Mouse (Mus musculus) myocyte (in vitro differentiated cells): Measurements from ENCODE around the gene Cyp2b10. TPM values are rescaled to one million over a fixed set of nuclear protein-coding genes. Genes with fewer than 3 reads are reported as not detected.

Source experiments
- H3K27me3 ChIP-seq: one replicate; pipeline ENCODE4 v1.6.1; 2011; ENCODE audit not compliant: control insufficient read depth, insufficient read depth, insufficient read length
- H3K36me3 ChIP-seq: one replicate; pipeline ENCODE4 v1.6.1; 2011; ENCODE audit not compliant: control insufficient read depth, insufficient read depth
- H3K4me2 ChIP-seq: one replicate; pipeline ENCODE4 v1.6.1; 2011; ENCODE audit warnings: low read depth, control low read depth
- H3K4me3 ChIP-seq: one replicate; pipeline ENCODE4 v1.5.1; 2011; ENCODE audit warnings: mild to moderate bottlenecking, control low read depth, moderate library complexity
- H3K79me2 ChIP-seq: one replicate; pipeline ENCODE4 v1.6.1; 2011; ENCODE audit not compliant: control insufficient read depth, insufficient read depth
- H3ac ChIP-seq: one replicate; pipeline ENCODE4 v1.6.1; 2011; ENCODE audit not compliant: control insufficient read depth, insufficient read length
- CEBPB ChIP-seq: IDR thresholded peaks from 2 replicates; pipeline ENCODE4 v1.6.1; 2011; ENCODE audit warnings: mild to moderate bottlenecking, moderate library complexity; ENCODE audit not compliant: poor library complexity, insufficient read depth, severe bottlenecking
- E2F4 ChIP-seq: IDR thresholded peaks from one replicate; pipeline ENCODE4 v1.6.1; 2011; ENCODE audit warnings: mild to moderate bottlenecking, control low read depth, moderate library complexity; ENCODE audit not compliant: insufficient read depth
- MAX ChIP-seq: IDR thresholded peaks from one replicate; pipeline ENCODE4 v1.6.1; 2011; ENCODE audit warnings: low read depth, mild to moderate bottlenecking, control low read depth
- MYOD1 ChIP-seq, 3 experiments: IDR thresholded peaks; one replicate each; pipeline ENCODE4 v1.6.1; 2011; ENCODE audit warnings: control low read depth in 2 of 3, low read depth in 2 of 3, mild to moderate bottlenecking in 2 of 3, moderate library complexity in 1 of 3; ENCODE audit not compliant: insufficient read length in 2 of 3, control insufficient read depth in 1 of 3
- MYOG ChIP-seq, 3 experiments: IDR thresholded peaks; one replicate each; pipeline ENCODE4 v1.6.1; 2011; ENCODE audit warnings: control low read depth in 2 of 3, low read depth in 2 of 3, mild to moderate bottlenecking in 2 of 3; ENCODE audit not compliant: insufficient read length in 2 of 3, control insufficient read depth in 1 of 3, insufficient read depth in 1 of 3
- POLR2A ChIP-seq: IDR thresholded peaks from one replicate; pipeline ENCODE4 v1.6.1; 2011; ENCODE audit warnings: low read depth, mild to moderate bottlenecking, control low read depth, moderate library complexity; ENCODE audit not compliant: insufficient read length
- POLR2AphosphoS2 ChIP-seq: IDR thresholded peaks from one replicate; pipeline ENCODE4 v1.6.1; 2011; ENCODE audit warnings: low read depth, control low read depth; ENCODE audit not compliant: insufficient read length
- REST ChIP-seq: IDR thresholded peaks from one replicate; pipeline ENCODE4 v1.6.1; 2011; ENCODE audit warnings: mild to moderate bottlenecking, control low read depth, moderate library complexity; ENCODE audit not compliant: insufficient read depth, insufficient read length
- SRF ChIP-seq: IDR thresholded peaks from one replicate; pipeline ENCODE4 v1.6.1; 2011; ENCODE audit warnings: low read depth; ENCODE audit not compliant: control insufficient read depth, insufficient read length
- TCF12 ChIP-seq: IDR thresholded peaks from one replicate; pipeline ENCODE4 v1.6.1; 2011; ENCODE audit warnings: mild to moderate bottlenecking, control low read depth; ENCODE audit not compliant: poor library complexity, insufficient read depth, severe bottlenecking
- TCF3 ChIP-seq: IDR thresholded peaks from one replicate; pipeline ENCODE4 v1.6.1; 2011; ENCODE audit warnings: low read depth, control low read depth; ENCODE audit not compliant: insufficient read length
- USF1 ChIP-seq: IDR thresholded peaks from one replicate; pipeline ENCODE4 v1.6.1; 2011; ENCODE audit warnings: low read depth, mild to moderate bottlenecking, control low read depth, moderate library complexity
- polyA plus RNA-seq: library from polyadenylated mRNA; unstranded; fragments of >200 nt; fragmentation: generic; extraction: Trizol; gene quantifications from one replicate; pipeline ENCODE4 v1.2.1, GENCODE M21; 2012; ENCODE audit warnings: missing spikeins

Cyp2b10 gene
- polyA plus RNA-seq, 1 experiment, result 0.02 TPM

DNA sequence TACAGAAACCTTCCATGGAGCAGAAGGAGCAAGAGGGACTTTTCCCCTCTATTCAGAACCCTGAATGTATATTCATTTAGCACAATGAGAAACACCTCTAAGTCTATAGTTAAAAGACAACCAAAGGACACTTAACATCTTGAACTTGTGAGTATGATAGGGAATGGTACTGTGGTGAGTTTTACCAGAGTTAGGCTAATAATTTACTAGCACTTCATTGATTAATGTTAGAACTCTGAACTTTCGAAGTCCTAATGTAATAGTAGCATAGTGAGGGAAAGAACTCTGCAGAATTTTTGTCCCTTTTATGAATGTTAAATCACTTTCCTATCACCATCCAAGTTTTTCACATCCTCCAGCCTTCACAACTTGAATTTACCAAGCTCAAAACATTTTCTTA is 22.0 kb downstream of the Cyp2b10 start:
- TF ChIP-seq E2F4 (no peak), TCF12 (no peak), MAX (no peak), MYOD1 (IDR thresholded peaks at IDR 0.05; ENCODE audit: control insufficient read depth in 1 of 3, insufficient read length in 2 of 3, low read depth in 2 of 3) (no peak), SRF (no peak), USF1 (no peak), CEBPB (no peak), POLR2AphosphoS2 (no peak), TCF3 (no peak), REST (no peak), MYOG (IDR thresholded peaks at IDR 0.05; ENCODE audit: control insufficient read depth in 1 of 3, insufficient read depth in 1 of 3, insufficient read length in 2 of 3, low read depth in 2 of 3) (no peak), POLR2A (no peak)
- no peak overlapping the region for H3ac ChIP-seq

DNA sequence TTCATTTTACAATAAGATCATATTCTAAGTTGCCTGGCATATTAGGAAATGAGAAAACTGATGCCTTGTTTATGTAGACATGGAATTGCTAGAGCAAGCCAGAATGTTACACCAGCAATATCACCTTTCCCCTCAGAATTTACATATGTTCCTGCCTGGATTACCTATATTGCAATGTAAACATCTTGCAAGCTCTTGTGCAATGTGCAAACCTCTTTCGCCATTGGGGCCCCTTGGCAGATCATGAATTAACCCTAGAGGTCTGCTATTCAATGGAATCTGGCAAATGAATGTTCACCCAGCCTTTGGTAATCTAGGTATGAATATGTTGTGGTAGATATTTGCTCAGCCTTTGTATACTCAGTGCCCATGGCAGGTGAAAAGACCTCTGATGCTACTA is 47.9 kb downstream of the Cyp2b10 start:
- no peak overlapping the region for H3ac ChIP-seq
- no peak overlapping the region for H3K4me2 ChIP-seq
- H3K27me3 ChIP-seq, result no peaks in the 10 kb centered on the region
- H3K79me2 ChIP-seq, result no peaks in the 10 kb centered on the region
- TF ChIP-seq CEBPB (no peak), MAX (no peak), E2F4 (no peak), TCF3 (no peak), REST (no peak), MYOG (IDR thresholded peaks at IDR 0.05; ENCODE audit: control insufficient read depth in 1 of 3, insufficient read depth in 1 of 3, insufficient read length in 2 of 3, low read depth in 2 of 3) (no peak), MYOD1 (IDR thresholded peaks at IDR 0.05; ENCODE audit: control insufficient read depth in 1 of 3, insufficient read length in 2 of 3, low read depth in 2 of 3) (no peak), POLR2A (no peak), TCF12 (no peak)
- H3K36me3 ChIP-seq, result no peaks in the 10 kb centered on the region
- H3K4me3 ChIP-seq, result no peak overlapping the region

More for the DNA sequence above, 22.0 kb downstream of the Cyp2b10 start:
- H3K4me3 ChIP-seq, result no peak overlapping the region
- H3K4me2 ChIP-seq, result no peak overlapping the region
- no peaks in the 10 kb centered on the region for H3K79me2 ChIP-seq
- H3K36me3 ChIP-seq, result no peaks in the 10 kb centered on the region
- no peaks in the 10 kb centered on the region for H3K27me3 ChIP-seq

Other genes starting within 250 kb of the Cyp2b10 start
- 54.9 TPM for gene Bckdha, start 238.6 kb upstream of the Cyp2b10 start, polyA plus RNA-seq
- 43.5 TPM for gene Exosc5, start 238.5 kb upstream of the Cyp2b10 start, polyA plus RNA-seq
- gene Tmem91, start 222.5 kb upstream of the Cyp2b10 start, polyA plus RNA-seq, result 0.40 TPM
- gene B9d2, start 216.8 kb upstream of the Cyp2b10 start, polyA plus RNA-seq, result 40.7 TPM
- gene Tgfb1, start 210.6 kb upstream of the Cyp2b10 start, polyA plus RNA-seq, result 78.2 TPM
- gene Ccdc97, start 178.5 kb upstream of the Cyp2b10 start, polyA plus RNA-seq, result 44.5 TPM
- 76.2 TPM for gene Hnrnpul1, start 142.9 kb upstream of the Cyp2b10 start, polyA plus RNA-seq
- 112 TPM for gene Axl, start 108.9 kb upstream of the Cyp2b10 start, polyA plus RNA-seq
- 0.05 TPM for gene Cyp2s1, start 80.7 kb upstream of the Cyp2b10 start, polyA plus RNA-seq
- gene Cyp2b13, start 163.9 kb downstream of the Cyp2b10 start, polyA plus RNA-seq, result 0.49 TPM